Mouse (Mus musculus): ENCODE measurements around the gene Scamp5. TPM values are rescaled to one million over a fixed set of nuclear protein-coding genes. Genes with fewer than 3 reads are reported as not detected.

The Scamp5 gene
- polyA plus RNA-seq (2015; fragmentation: Nextera tagmentation; extraction: Ambion mirVana), result 17.7 and 20.2 TPM in 2 replicates

DNA sequence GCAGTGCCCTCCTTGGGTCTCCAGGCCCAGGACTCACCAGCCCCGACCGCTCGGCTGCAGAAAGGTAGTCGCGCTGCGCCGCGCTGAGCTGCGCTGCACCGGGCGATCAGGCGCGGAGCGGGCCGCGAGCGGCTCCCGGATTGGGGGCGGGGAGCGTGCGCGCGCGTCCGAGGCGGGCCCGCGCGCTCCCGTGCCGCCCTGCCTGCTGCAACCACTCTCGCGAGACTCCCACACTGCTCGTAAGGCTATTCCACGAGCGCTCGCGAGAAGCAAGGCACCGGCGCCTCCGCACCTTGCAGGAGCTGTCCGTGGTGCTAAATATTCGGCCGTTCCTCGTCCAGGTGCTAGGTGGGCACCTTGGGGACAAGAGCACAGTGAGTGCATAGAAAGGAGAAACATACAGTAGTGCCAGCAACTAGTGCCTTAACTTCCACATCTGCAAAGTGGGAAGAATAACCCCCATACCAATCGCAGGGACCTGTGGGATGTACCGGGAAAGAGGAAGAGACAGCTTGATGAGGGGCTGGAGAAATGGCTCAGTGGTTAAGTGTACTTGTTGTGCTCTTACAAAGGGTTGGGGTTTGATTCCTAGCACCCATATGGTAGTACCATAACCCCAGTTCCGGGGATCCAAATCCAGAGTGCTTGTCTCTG is at the start of gene Scamp5:
Gene Scamp5, minus strand, starts transcription at position 165 of the 654 bp plus-strand sequence.
- Histone ChIP-seq H3K36me3 (ENCODE audit: insufficient read depth, low read length) (no peaks in the 10 kb centered on the region), H3K9me3 (ENCODE audit: low read length) (no peaks in the 10 kb centered on the region), H3K27ac (ENCODE audit: low read length) (0 out of 2 replicates have a peak within 1 kb of the TSS, but pooled peaks have one; percentile 8), H3K4me2 (replicated peaks; ENCODE audit: low read depth, low read length) (peak within 1 kb of the TSS; percentile 90), H3K27me3 (ENCODE audit: insufficient read depth, low read length) (no peaks in the 10 kb centered on the region), H3K4me3 (ENCODE audit: low read length) (peak within 1 kb of the TSS; percentile 81), H3K4me1 (ENCODE audit: insufficient read depth, low read length) (peaks cover 9% of the 10 kb centered on the region), H3K9ac (replicated peaks; ENCODE audit: low read length) (peak within 1 kb of the TSS; percentile 82)
- WGBS, result 2% methylated on average over 48 of the region's 48 CpGs
- ATAC-seq (ENCODE audit: low FRiP score, low TSS enrichment), result peak; percentile 93

DNA sequence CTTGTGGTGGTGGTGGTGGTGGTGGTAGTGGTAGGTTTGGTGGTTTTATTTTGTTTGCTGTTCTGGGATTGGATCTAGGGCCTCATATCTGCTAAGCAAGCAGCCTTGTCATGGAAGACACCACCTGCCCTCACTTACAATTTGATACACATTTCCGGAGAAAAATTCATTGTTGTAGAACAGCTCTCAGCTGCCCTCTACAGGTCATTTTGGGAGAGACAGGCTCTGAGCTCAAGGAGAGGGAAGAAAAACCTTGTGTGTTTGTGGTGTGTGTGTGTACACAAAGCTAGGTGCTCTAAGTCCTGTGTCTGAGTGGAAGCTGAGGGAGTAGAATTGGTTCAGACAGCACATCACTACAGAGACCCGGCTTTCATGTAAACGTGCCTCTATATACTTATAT is 49.3 kb upstream of the Scamp5 start:
- Histone ChIP-seq H3K4me3 (ENCODE audit: low read length) (no peak overlapping the region), H3K27ac (ENCODE audit: low read length) (no peak overlapping the region), H3K9me3 (ENCODE audit: low read length) (no peaks in the 10 kb centered on the region), H3K4me1 (ENCODE audit: insufficient read depth, low read length) (peaks cover 2% of the 10 kb centered on the region), H3K4me2 (replicated peaks; ENCODE audit: low read depth, low read length) (no peak overlapping the region), H3K36me3 (ENCODE audit: insufficient read depth, low read length) (no peaks in the 10 kb centered on the region), H3K9ac (replicated peaks; ENCODE audit: low read length) (no peak overlapping the region), H3K27me3 (ENCODE audit: insufficient read depth, low read length) (0 out of 2 replicates have a peak, but pooled peaks cover 4% of the 10 kb centered on the region)
- ATAC-seq (ENCODE audit: low FRiP score, low TSS enrichment), result no peak
- WGBS, result 15% methylated on average over 3 of the region's 3 CpGs

DNA sequence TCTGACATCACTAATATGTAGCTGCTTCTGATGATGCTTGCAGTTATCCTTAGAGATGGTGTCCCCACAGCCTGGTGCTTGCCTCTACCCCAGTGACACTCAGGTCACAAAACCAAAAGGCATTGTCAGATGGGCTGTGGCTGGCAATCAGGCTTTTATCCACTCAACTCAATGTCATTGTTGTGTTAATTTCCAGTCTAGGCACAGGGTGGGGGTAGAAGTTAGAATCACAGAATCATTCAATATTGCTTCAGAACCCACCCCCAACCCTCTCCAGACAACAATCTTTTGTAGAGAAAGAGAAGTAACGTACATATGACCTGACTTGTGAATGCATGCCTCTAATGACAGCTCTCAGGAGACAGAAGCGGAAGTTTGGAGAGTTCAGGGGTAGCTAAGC is 42.7 kb upstream of the Scamp5 start:
- Histone ChIP-seq H3K27me3 (ENCODE audit: insufficient read depth, low read length) (peaks cover 14% of the 10 kb centered on the region), H3K4me1 (ENCODE audit: insufficient read depth, low read length) (peaks cover 8% of the 10 kb centered on the region), H3K4me2 (replicated peaks; ENCODE audit: low read depth, low read length) (no peak overlapping the region), H3K9ac (replicated peaks; ENCODE audit: low read length) (no peak overlapping the region), H3K27ac (ENCODE audit: low read length) (no peak overlapping the region), H3K9me3 (ENCODE audit: low read length) (no peaks in the 10 kb centered on the region), H3K36me3 (ENCODE audit: insufficient read depth, low read length) (no peaks in the 10 kb centered on the region), H3K4me3 (ENCODE audit: low read length) (no peak overlapping the region)
- ATAC-seq (ENCODE audit: low FRiP score, low TSS enrichment), result no peak
- WGBS, result 80% methylated on average over 2 of the region's 2 CpGs

DNA sequence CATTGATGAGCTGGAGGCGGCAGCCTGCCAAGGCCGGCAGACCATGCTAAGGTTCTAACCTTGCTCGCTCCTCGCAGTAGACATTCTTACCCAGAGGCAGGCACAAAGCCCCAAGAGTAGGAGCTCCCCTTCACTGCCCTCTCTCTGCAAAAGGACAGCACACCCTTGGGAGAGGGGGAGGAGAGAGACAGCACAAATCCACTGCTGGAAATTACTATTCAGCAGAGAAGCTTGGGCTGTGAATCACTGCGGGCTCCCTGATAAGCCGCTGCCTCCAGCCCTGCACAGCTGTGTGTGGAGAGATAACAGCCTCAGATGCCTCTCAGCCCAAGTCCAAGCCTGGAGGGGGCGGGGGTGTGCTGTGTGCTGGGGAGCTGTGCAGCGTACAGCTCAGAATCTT is 37.8 kb upstream of the Scamp5 start:
- Histone ChIP-seq H3K27me3 (ENCODE audit: insufficient read depth, low read length) (peaks cover 58% of the 10 kb centered on the region), H3K4me3 (ENCODE audit: low read length) (no peak overlapping the region), H3K9ac (replicated peaks; ENCODE audit: low read length) (no peak overlapping the region), H3K27ac (ENCODE audit: low read length) (0 out of 2 replicates have a peak overlapping the region, but pooled peaks have one; percentile 4), H3K4me2 (replicated peaks; ENCODE audit: low read depth, low read length) (no peak overlapping the region), H3K36me3 (ENCODE audit: insufficient read depth, low read length) (no peaks in the 10 kb centered on the region), H3K4me1 (ENCODE audit: insufficient read depth, low read length) (peaks cover 52% of the 10 kb centered on the region), H3K9me3 (ENCODE audit: low read length) (no peaks in the 10 kb centered on the region)
- 6% methylated on average over 8 of the region's 8 CpGs for WGBS
- peak; percentile 52 for ATAC-seq (ENCODE audit: low FRiP score, low TSS enrichment)

DNA sequence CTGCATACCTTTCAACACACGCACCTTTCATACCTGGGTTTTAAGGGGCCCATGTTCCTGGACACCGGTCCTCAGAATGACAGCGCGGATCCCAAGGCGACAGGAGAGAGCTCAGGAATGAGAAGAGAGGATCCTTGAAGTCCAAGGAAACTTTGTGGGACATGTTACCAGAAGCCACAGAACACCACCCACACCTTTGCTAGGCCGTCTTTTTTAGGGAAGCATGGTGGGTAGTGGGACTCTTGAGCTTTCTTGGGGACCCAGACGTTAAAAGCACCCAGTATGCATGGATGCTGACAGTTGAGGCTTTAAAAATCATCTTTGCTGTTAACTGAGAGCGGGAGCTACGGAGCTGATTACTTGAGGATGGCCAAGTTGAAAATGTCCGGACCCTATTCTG is 37.0 kb upstream of the Scamp5 start:
- peaks cover 65% of the 10 kb centered on the region for H3K27me3 ChIP-seq (ENCODE audit: insufficient read depth, low read length)
- no peak overlapping the region for H3K27ac ChIP-seq (ENCODE audit: low read length)
- no peaks in the 10 kb centered on the region for H3K9me3 ChIP-seq (ENCODE audit: low read length)
- no peak for ATAC-seq (ENCODE audit: low FRiP score, low TSS enrichment)
- WGBS, result 50% methylated on average over 10 of the region's 10 CpGs
- H3K4me2 ChIP-seq (replicated peaks; ENCODE audit: low read depth, low read length), result peak overlapping the region; percentile 93; the same call in 1 of the 2 replicates
- no peak overlapping the region for H3K4me3 ChIP-seq (ENCODE audit: low read length)
- H3K4me1 ChIP-seq (ENCODE audit: insufficient read depth, low read length), result peaks cover 52% of the 10 kb centered on the region
- H3K9ac ChIP-seq (replicated peaks; ENCODE audit: low read length), result no peak overlapping the region
- no peaks in the 10 kb centered on the region for H3K36me3 ChIP-seq (ENCODE audit: insufficient read depth, low read length)

DNA sequence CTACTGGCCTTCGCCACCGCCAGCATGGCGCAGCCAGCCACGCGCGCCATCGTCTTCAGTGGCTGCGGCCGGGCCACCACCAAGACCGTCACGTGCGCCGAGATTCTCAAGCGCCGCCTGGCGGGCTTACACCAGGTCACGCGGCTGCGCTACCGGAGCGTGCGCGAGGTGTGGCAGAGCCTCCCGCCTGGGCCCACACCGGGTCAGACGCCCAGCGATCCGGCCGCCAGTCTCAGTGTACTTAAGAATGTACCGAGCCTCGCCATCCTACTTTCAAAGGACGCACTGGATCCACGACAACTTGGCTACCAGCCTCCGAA is 36.5 kb upstream of the Scamp5 start:
- peaks cover 52% of the 10 kb centered on the region for H3K4me1 ChIP-seq (ENCODE audit: insufficient read depth, low read length)
- peak; percentile 53 for ATAC-seq (ENCODE audit: low FRiP score, low TSS enrichment)
- peak overlapping the region; percentile 30; the same call in 1 of the 2 replicates for H3K9ac ChIP-seq (replicated peaks; ENCODE audit: low read length)
- no peak overlapping the region for H3K27ac ChIP-seq (ENCODE audit: low read length)
- no peaks in the 10 kb centered on the region for H3K9me3 ChIP-seq (ENCODE audit: low read length)
- under 1% methylated on average over 34 of the region's 34 CpGs for WGBS
- peak overlapping the region; percentile 93 for H3K4me2 ChIP-seq (replicated peaks; ENCODE audit: low read depth, low read length)
- no peaks in the 10 kb centered on the region for H3K36me3 ChIP-seq (ENCODE audit: insufficient read depth, low read length)
- H3K4me3 ChIP-seq (ENCODE audit: low read length), result peak overlapping the region; percentile 55
- peaks cover 66% of the 10 kb centered on the region for H3K27me3 ChIP-seq (ENCODE audit: insufficient read depth, low read length)

DNA sequence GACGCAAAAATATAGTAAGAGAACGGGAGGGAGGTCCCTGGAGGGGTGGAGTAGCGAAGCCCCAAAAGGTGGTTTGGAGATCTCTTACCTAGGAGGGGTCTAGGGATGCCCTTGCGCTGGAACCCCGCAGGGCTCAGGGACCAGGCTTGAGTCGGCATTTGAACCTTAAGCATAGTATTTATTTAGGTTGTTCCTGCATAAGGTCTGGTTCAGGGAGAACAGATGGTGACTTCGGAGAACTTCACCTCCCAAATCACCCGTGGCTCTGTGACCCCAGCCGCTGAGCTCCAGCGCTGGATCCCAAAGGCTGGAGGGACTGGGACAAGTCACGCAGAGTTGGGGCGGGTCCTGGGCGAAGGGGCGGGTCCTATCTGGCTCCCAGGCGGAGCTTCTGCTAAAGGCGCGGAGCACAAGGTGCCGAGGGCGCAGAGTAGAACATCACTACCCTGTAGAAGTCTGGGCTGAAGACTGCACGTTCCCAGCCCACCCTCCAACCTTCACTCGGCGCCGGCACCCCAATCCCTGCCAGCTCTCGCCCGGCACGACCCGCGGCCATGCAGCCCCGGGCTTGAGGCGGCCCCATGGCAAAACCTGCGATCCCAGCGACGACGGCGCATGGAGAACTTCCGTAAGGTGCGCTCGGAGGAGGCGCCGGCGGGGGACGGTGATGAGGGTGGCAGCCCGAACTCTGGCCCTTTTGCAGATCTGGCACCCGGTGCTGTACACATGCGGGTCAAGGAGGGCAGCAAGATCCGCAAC is 35.9 kb upstream of the Scamp5 start, which contains the start of gene Rpp25:
Gene Rpp25, plus strand, starts transcription at position 405 of the 759 bp plus-strand sequence.
- Histone ChIP-seq H3K27ac (ENCODE audit: low read length) (peak within 1 kb of the TSS; percentile 55; the same call in 1 of the 2 replicates), H3K27me3 (ENCODE audit: insufficient read depth, low read length) (peaks cover 71% of the 10 kb centered on the region), H3K4me1 (ENCODE audit: insufficient read depth, low read length) (peaks cover 52% of the 10 kb centered on the region), H3K4me3 (ENCODE audit: low read length) (peak within 1 kb of the TSS; percentile 55), H3K4me2 (replicated peaks; ENCODE audit: low read depth, low read length) (peak within 1 kb of the TSS; percentile 93), H3K9me3 (ENCODE audit: low read length) (no peaks in the 10 kb centered on the region), H3K36me3 (ENCODE audit: insufficient read depth, low read length) (no peaks in the 10 kb centered on the region), H3K9ac (replicated peaks; ENCODE audit: low read length) (peak within 1 kb of the TSS; percentile 31)
- WGBS, result under 1% methylated on average over 46 of the region's 46 CpGs
- ATAC-seq (ENCODE audit: low FRiP score, low TSS enrichment), result peak; percentile 67

DNA sequence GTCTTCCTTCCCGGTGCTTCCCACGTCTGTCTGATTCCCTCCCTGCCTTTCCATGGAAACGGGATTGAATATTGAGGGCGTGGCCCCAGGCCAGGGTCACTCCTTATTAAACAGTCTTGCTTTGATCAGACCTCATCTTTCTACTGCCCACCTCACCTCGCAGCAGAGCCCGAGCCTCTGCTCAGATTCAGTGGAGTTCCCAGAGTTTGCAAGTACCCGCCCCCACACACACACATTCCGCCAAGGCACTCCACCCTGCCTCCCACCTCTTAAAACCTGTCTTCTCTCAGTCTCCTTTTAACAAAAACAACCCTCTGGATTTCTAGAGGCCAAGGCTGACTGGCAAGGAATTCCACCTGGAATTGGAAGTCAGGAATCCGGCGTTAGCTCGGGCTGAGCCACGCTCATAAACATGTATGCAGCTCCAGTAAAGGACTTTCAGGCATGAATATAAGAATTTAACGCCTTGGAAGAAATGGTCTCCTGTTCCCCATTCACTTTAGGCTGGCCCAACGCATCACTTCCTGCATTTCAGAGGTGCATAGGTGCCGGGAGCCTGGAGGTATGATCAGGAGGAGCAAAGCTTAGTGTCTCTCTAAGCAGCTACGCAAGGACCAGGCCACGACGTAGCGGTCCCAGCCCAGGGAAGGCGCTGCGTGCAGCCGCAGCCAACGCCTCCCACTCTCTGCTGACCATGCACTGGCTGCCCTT is 35.2 kb upstream of the Scamp5 start:
- Histone ChIP-seq H3K9ac (replicated peaks; ENCODE audit: low read length) (peak overlapping the region; percentile 31), H3K4me3 (ENCODE audit: low read length) (peak overlapping the region; percentile 55), H3K4me2 (replicated peaks; ENCODE audit: low read depth, low read length) (peak overlapping the region; percentile 93), H3K36me3 (ENCODE audit: insufficient read depth, low read length) (no peaks in the 10 kb centered on the region), H3K27ac (ENCODE audit: low read length) (peak overlapping the region; percentile 55; the same call in 1 of the 2 replicates), H3K27me3 (ENCODE audit: insufficient read depth, low read length) (peaks cover 75% of the 10 kb centered on the region), H3K9me3 (ENCODE audit: low read length) (no peaks in the 10 kb centered on the region), H3K4me1 (ENCODE audit: insufficient read depth, low read length) (peaks cover 52% of the 10 kb centered on the region)
- ATAC-seq (ENCODE audit: low FRiP score, low TSS enrichment), result peak; percentile 36
- 5% methylated on average over 23 of the region's 23 CpGs for WGBS

DNA sequence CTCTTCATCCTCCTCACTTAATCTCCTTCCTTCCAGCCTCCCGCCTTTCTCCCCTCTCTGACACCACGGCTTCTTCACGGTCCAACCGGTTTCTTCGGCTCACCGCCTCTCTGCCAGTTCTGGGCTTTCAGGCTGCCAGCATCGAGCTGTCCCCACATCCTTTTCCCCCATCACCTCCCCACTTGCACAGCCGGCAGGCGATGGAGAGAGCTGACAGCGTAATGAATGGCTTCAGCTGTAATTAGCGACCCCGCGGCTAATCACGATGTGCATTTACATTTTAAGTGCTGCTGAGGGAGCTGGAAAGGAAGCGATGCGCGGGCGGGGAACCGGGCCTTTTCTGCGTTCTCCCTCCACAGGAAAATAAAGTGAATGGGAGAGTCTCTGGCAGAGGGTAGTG is 34.0 kb upstream of the Scamp5 start:
- H3K27ac ChIP-seq (ENCODE audit: low read length), result 0 out of 2 replicates have a peak overlapping the region, but pooled peaks have one; percentile 3
- H3K9me3 ChIP-seq (ENCODE audit: low read length), result no peaks in the 10 kb centered on the region
- peak overlapping the region; percentile 93 for H3K4me2 ChIP-seq (replicated peaks; ENCODE audit: low read depth, low read length)
- ATAC-seq (ENCODE audit: low FRiP score, low TSS enrichment), result no peak
- no peaks in the 10 kb centered on the region for H3K36me3 ChIP-seq (ENCODE audit: insufficient read depth, low read length)
- H3K9ac ChIP-seq (replicated peaks; ENCODE audit: low read length), result 0 out of 2 replicates have a peak overlapping the region, but pooled peaks have one; percentile 1
- H3K27me3 ChIP-seq (ENCODE audit: insufficient read depth, low read length), result peaks cover 77% of the 10 kb centered on the region
- 1% methylated on average over 20 of the region's 20 CpGs for WGBS
- H3K4me1 ChIP-seq (ENCODE audit: insufficient read depth, low read length), result peaks cover 52% of the 10 kb centered on the region
- peak overlapping the region; percentile 9 for H3K4me3 ChIP-seq (ENCODE audit: low read length)
